Comparison of ENCODE assay signal across 9 mouse cellular contexts in genomic region chr12:112653157-112653824, GRCm38 (mm10). TPM values are rescaled to one million over a fixed set of nuclear protein-coding genes. Genes with fewer than 3 reads are reported as not detected.
DNase-seq lines count a peak whose midpoint lies in the region; ATAC-seq and TF ChIP-seq lines count a peak whose summit lies in the region.
"Had no signal": no experiment of that assay in that cellular context is flagged by ENCODE, and none has a peak within 500 bp of the region (broad histone marks: within the 10 kb centered on the region; RNA-seq: fewer than 3 reads in every experiment).

No protein-coding gene starts in this region.

- no peak for TF ChIP-seq POLR2A in ES-Bruce4 (IDR thresholded peaks at IDR 0.05; ENCODE audit: insufficient read depth, low read length)
- no peak for TF ChIP-seq POLR2A in thymus, adult 2 months (IDR thresholded peaks at IDR 0.05; ENCODE audit: control insufficient read depth, extremely low read depth, insufficient read depth, low read length, poor library complexity)

- H3K27ac ChIP-seq in ES-Bruce4 (ENCODE audit: insufficient read depth, low read length), result no peak overlapping the region
- no peak overlapping the region for H3K27ac ChIP-seq in lung, embryonic 15.5 days
- H3K27ac ChIP-seq in thymus, adult 2 months (ENCODE audit: control insufficient read depth, insufficient read depth, low read length), result no peak overlapping the region

- ATAC-seq in hematopoietic stem cell, adult 5-6 weeks (replicated peaks in 1 of 2; ENCODE audit: insufficient read depth in 1 of 2, low FRiP score in 2 of 2, low TSS enrichment in 1 of 2, low read depth in 1 of 2, poor library complexity in 2 of 2, severe bottlenecking in 2 of 2), result peak; percentile 50 to 70
- peak; percentile 55; the same call in 1 of the 2 replicates for ATAC-seq in lung, embryonic 15.5 days (ENCODE audit: borderline replicate concordance, extremely low read depth, low FRiP score, low TSS enrichment)

- no peaks in the 10 kb centered on the region for H3K4me1 ChIP-seq in ES-Bruce4 (ENCODE audit: control insufficient read depth, insufficient read depth, low read length)
- peaks cover 6% of the 10 kb centered on the region for H3K4me1 ChIP-seq in lung, embryonic 15.5 days
- H3K4me1 ChIP-seq in thymus, adult 2 months (replicated peaks; ENCODE audit: control insufficient read depth, insufficient read depth, low read length), result peaks cover 9% of the 10 kb centered on the region

- TF ChIP-seq EP300 in ES-Bruce4 (IDR thresholded peaks at IDR 0.05; ENCODE audit: insufficient read depth, low read depth, low read length), result no peak

- H3K9ac ChIP-seq in ES-Bruce4 (ENCODE audit: low read depth, poor library complexity, severe bottlenecking), result no peak overlapping the region
- no peak overlapping the region for H3K9ac ChIP-seq in lung, embryonic 15.5 days

- H3K9me3 ChIP-seq in ES-Bruce4 (replicated peaks; ENCODE audit: control insufficient read depth, insufficient read depth, low read length, poor library complexity, severe bottlenecking), result no peaks in the 10 kb centered on the region
- H3K9me3 ChIP-seq in lung, embryonic 15.5 days, result no peaks in the 10 kb centered on the region

- no peak overlapping the region for H3K4me2 ChIP-seq in lung, embryonic 15.5 days

- H3K27me3 ChIP-seq in ES-Bruce4 (ENCODE audit: control insufficient read depth, insufficient read depth, low read length, poor library complexity, severe bottlenecking), result no peaks in the 10 kb centered on the region
- H3K27me3 ChIP-seq in lung, embryonic 15.5 days, result no peaks in the 10 kb centered on the region
- H3K27me3 ChIP-seq in thymus, adult 2 months (ENCODE audit: control insufficient read depth, insufficient read depth, low read length), result no peaks in the 10 kb centered on the region

- DNase-seq in cerebellum, adult 11-12 months, result peak; percentile 87
- DNase-seq in forelimb bud, embryonic 11.5 days (ENCODE audit: low read depth, low spot score), result peak; percentile 87
- peak; percentile 68 to 89 for DNase-seq in layer of hippocampus, adult 8-10 months (ENCODE audit: low spot score in 2 of 2)
- DNase-seq in ovary, postnatal 10 days (ENCODE audit: low spot score), result peak; percentile 75
- DNase-seq in thymus, adult 2 months, result peak; percentile 81

- no peak overlapping the region for H3K4me3 ChIP-seq in ES-Bruce4 (ENCODE audit: low read depth, low read length)
- H3K4me3 ChIP-seq in lung, embryonic 15.5 days, result no peak overlapping the region
- H3K4me3 ChIP-seq in thymus, adult 2 months (ENCODE audit: control insufficient read depth, insufficient read depth, low read length), result no peak overlapping the region
- H3K4me3 ChIP-seq: erythroblast, embryonic 14.5 days had no signal

- WGBS in lung, embryonic 15.5 days, result 43% methylated on average over 7 of the region's 7 CpGs
- 69% methylated on average over 7 of the region's 7 CpGs for WGBS in thymus, adult 2 months

- peaks cover 11% of the 10 kb centered on the region; the same call in 1 of the 2 replicates for H3K36me3 ChIP-seq in ES-Bruce4 (ENCODE audit: control insufficient read depth, insufficient read depth, low read length, poor library complexity, severe bottlenecking)
- peaks cover 89% of the 10 kb centered on the region for H3K36me3 ChIP-seq in lung, embryonic 15.5 days
- H3K36me3 ChIP-seq in thymus, adult 2 months (ENCODE audit: control insufficient read depth, insufficient read depth, low read length), result peaks cover 34% of the 10 kb centered on the region

- TF ChIP-seq CTCF in ES-Bruce4 (IDR thresholded peaks at IDR 0.05; ENCODE audit: low read depth, low read length), result peak; percentile 69
- TF ChIP-seq CTCF in thymus, adult 2 months (IDR thresholded peaks at IDR 0.05; ENCODE audit: borderline replicate concordance, control insufficient read depth, extremely low read depth, insufficient read depth, low read length, poor library complexity), result peak; percentile 33; the same call in 1 of the 2 replicates

RNA-seq across cellular contexts. Expression of gene Siva1, which starts 8.8 kb away (rescaled TPM):
- 103 and 104 TPM in 2 replicates for polyA plus RNA-seq in ES-Bruce4 (2011; ENCODE audit: insufficient read depth, insufficient read length, low read depth, missing spikeins)
- total RNA-seq in hematopoietic stem cell, adult 5-6 weeks (2017), result 146 and 161 TPM in 2 replicates
- 10 to 100 TPM; 20.8 to 23.5 (median 22.1) TPM for total RNA-seq in layer of hippocampus, adult 8-10 months (2022)
- 232 and 246 TPM in 2 replicates for polyA plus RNA-seq in lung, embryonic 15.5 days (2015; fragmentation: Nextera tagmentation; extraction: Ambion mirVana)
- 131 and 134 TPM in 2 replicates for polyA plus RNA-seq in thymus, adult 2 months (2012; rRNA removed)

RNA-seq across cellular contexts. Expression of gene Akt1, which starts 21.4 kb away (rescaled TPM):
- 70.4 and 78.0 TPM in 2 replicates for polyA plus RNA-seq in ES-Bruce4 (2011; ENCODE audit: insufficient read depth, insufficient read length, low read depth, missing spikeins)
- 84.1 and 92.3 TPM in 2 replicates for total RNA-seq in hematopoietic stem cell, adult 5-6 weeks (2017)
- 100 to 1,000 TPM; 153 to 162 (median 161) TPM for total RNA-seq in layer of hippocampus, adult 8-10 months (2022)
- polyA plus RNA-seq in lung, embryonic 15.5 days (2015; fragmentation: Nextera tagmentation; extraction: Ambion mirVana), result 145 and 157 TPM in 2 replicates
- 220 and 229 TPM in 2 replicates for polyA plus RNA-seq in thymus, adult 2 months (2012; rRNA removed)

RNA-seq across cellular contexts. Expression of gene Zbtb42, which starts 25.3 kb away (rescaled TPM):
- polyA plus RNA-seq in ES-Bruce4 (2011; ENCODE audit: insufficient read depth, insufficient read length, low read depth, missing spikeins), result 2.2 and 5.0 TPM in 2 replicates
- 2.5 and 2.9 TPM in 2 replicates for total RNA-seq in hematopoietic stem cell, adult 5-6 weeks (2017)
- total RNA-seq in layer of hippocampus, adult 8-10 months (2022), result 1 to 10 TPM in 3 of 4 experiments, under 1 TPM in 1; 0.98 to 2.2 (median 1.1) TPM
- 11.4 TPM in 2 replicates for polyA plus RNA-seq in lung, embryonic 15.5 days (2015; fragmentation: Nextera tagmentation; extraction: Ambion mirVana)
- polyA plus RNA-seq in thymus, adult 2 months (2012; rRNA removed), result 15.9 and 17.8 TPM in 2 replicates

RNA-seq across cellular contexts. Expression of gene Adssl1, which starts 33.4 kb away (rescaled TPM):
- polyA plus RNA-seq in ES-Bruce4 (2011; ENCODE audit: insufficient read depth, insufficient read length, low read depth, missing spikeins), result 6.6 and 8.7 TPM in 2 replicates
- total RNA-seq in hematopoietic stem cell, adult 5-6 weeks (2017), result 38.0 and 49.7 TPM in 2 replicates
- total RNA-seq in layer of hippocampus, adult 8-10 months (2022), result 10 to 100 TPM in 3 of 4 experiments, 1 to 10 TPM in 1; 9.6 to 30.4 (median 20.8) TPM
- polyA plus RNA-seq in lung, embryonic 15.5 days (2015; fragmentation: Nextera tagmentation; extraction: Ambion mirVana), result 8.3 and 9.3 TPM in 2 replicates
- polyA plus RNA-seq in thymus, adult 2 months (2012; rRNA removed), result 10.9 and 14.2 TPM in 2 replicates
